Mouse (Mus musculus): ENCODE results near the gene Elob. TPM values are rescaled to one million over a fixed set of nuclear protein-coding genes. Genes with fewer than 3 reads are reported as not detected.

Gene Elob
- polyA plus RNA-seq, 1 experiment from 2014 or later = 1,362 TPM

Small RNAs within 50 kb of the gene (microRNA-seq; reads per million reads assigned to microRNA genes)
- not detected for gene Mir5125

Other genes starting within 250 kb of the Elob start
- gene Zfp13, start 229.6 kb downstream of the Elob start, polyA plus RNA-seq (2015; fragmentation: Nextera tagmentation; extraction: Ambion mirVana) = 24.4 and 28.8 TPM in 2 replicates
- gene Zscan10, start 228.3 kb downstream of the Elob start, polyA plus RNA-seq (2015; fragmentation: Nextera tagmentation; extraction: Ambion mirVana) = not detected in 2 replicates
- 1.9 and 2.3 TPM in 2 replicates for gene Mmp25, start 183.9 kb downstream of the Elob start, polyA plus RNA-seq (2015; fragmentation: Nextera tagmentation; extraction: Ambion mirVana)
- gene Bicdl2, start 168.6 kb downstream of the Elob start, polyA plus RNA-seq (2015; fragmentation: Nextera tagmentation; extraction: Ambion mirVana) = 0.19 TPM in 1 of 2 replicates, not detected in the other
- gene Hcfc1r1, start 155.5 kb downstream of the Elob start, polyA plus RNA-seq (2015; fragmentation: Nextera tagmentation; extraction: Ambion mirVana) = 102 and 132 TPM in 2 replicates
- 51.8 and 51.9 TPM in 2 replicates for gene Thoc6, start 155.3 kb downstream of the Elob start, polyA plus RNA-seq (2015; fragmentation: Nextera tagmentation; extraction: Ambion mirVana)
- 4.7 and 5.4 TPM in 2 replicates for gene Tnfrsf12a, start 151.7 kb downstream of the Elob start, polyA plus RNA-seq (2015; fragmentation: Nextera tagmentation; extraction: Ambion mirVana)
- gene Cldn6, start 149.9 kb downstream of the Elob start, polyA plus RNA-seq (2015; fragmentation: Nextera tagmentation; extraction: Ambion mirVana) = 0.53 and 1.2 TPM in 2 replicates
- gene Cldn9, start 145.1 kb downstream of the Elob start, polyA plus RNA-seq (2015; fragmentation: Nextera tagmentation; extraction: Ambion mirVana) = 1.2 and 1.3 TPM in 2 replicates
- 0.36 and 0.54 TPM in 2 replicates for gene 1520401A03Rik, start 106.4 kb downstream of the Elob start, polyA plus RNA-seq (2015; fragmentation: Nextera tagmentation; extraction: Ambion mirVana)
- gene Pkmyt1, start 102.8 kb downstream of the Elob start, polyA plus RNA-seq (2015; fragmentation: Nextera tagmentation; extraction: Ambion mirVana) = 13.9 and 16.7 TPM in 2 replicates
- 48.3 and 51.5 TPM in 2 replicates for gene Paqr4, start 88.3 kb downstream of the Elob start, polyA plus RNA-seq (2015; fragmentation: Nextera tagmentation; extraction: Ambion mirVana)
- gene Kremen2, start 83.3 kb downstream of the Elob start, polyA plus RNA-seq (2015; fragmentation: Nextera tagmentation; extraction: Ambion mirVana) = 1.5 and 3.0 TPM in 2 replicates
- 213 and 231 TPM in 2 replicates for gene Flywch1, start 57.5 kb downstream of the Elob start, polyA plus RNA-seq (2015; fragmentation: Nextera tagmentation; extraction: Ambion mirVana)
- 60.4 and 66.5 TPM in 2 replicates for gene Flywch2, start 43.1 kb downstream of the Elob start, polyA plus RNA-seq (2015; fragmentation: Nextera tagmentation; extraction: Ambion mirVana)
- gene Srrm2, start 38.6 kb downstream of the Elob start, polyA plus RNA-seq (2015; fragmentation: Nextera tagmentation; extraction: Ambion mirVana) = 535 and 581 TPM in 2 replicates
- not detected in 2 replicates for gene Prss33, start 6.9 kb upstream of the Elob start, polyA plus RNA-seq (2015; fragmentation: Nextera tagmentation; extraction: Ambion mirVana)
- not detected in 2 replicates for gene Prss32, start 14.7 kb upstream of the Elob start, polyA plus RNA-seq (2015; fragmentation: Nextera tagmentation; extraction: Ambion mirVana)
- 0.96 and 1.4 TPM in 2 replicates for gene Prss41, start 15.0 kb upstream of the Elob start, polyA plus RNA-seq (2015; fragmentation: Nextera tagmentation; extraction: Ambion mirVana)
- not detected in 2 replicates for gene Prss21, start 38.9 kb upstream of the Elob start, polyA plus RNA-seq (2015; fragmentation: Nextera tagmentation; extraction: Ambion mirVana)
- gene Dcpp1, start 51.7 kb upstream of the Elob start, polyA plus RNA-seq (2015; fragmentation: Nextera tagmentation; extraction: Ambion mirVana) = not detected in 2 replicates
- not detected in 2 replicates for gene Dcpp2, start 51.7 kb upstream of the Elob start, polyA plus RNA-seq (2015; fragmentation: Nextera tagmentation; extraction: Ambion mirVana)
- not detected in 2 replicates for gene Dcpp3, start 88.3 kb upstream of the Elob start, polyA plus RNA-seq (2015; fragmentation: Nextera tagmentation; extraction: Ambion mirVana)
- not detected in 2 replicates for gene Sbp, start 112.5 kb upstream of the Elob start, polyA plus RNA-seq (2015; fragmentation: Nextera tagmentation; extraction: Ambion mirVana)
- gene Sbpl, start 126.1 kb upstream of the Elob start, polyA plus RNA-seq (2015; fragmentation: Nextera tagmentation; extraction: Ambion mirVana) = not detected in 2 replicates
- not detected in 2 replicates for gene Prss30, start 151.4 kb upstream of the Elob start, polyA plus RNA-seq (2015; fragmentation: Nextera tagmentation; extraction: Ambion mirVana)
- not detected in 2 replicates for gene Prss22, start 169.0 kb upstream of the Elob start, polyA plus RNA-seq (2015; fragmentation: Nextera tagmentation; extraction: Ambion mirVana)
- 0.21 TPM in 1 of 2 replicates, not detected in the other for gene Prss27, start 209.0 kb upstream of the Elob start, polyA plus RNA-seq (2015; fragmentation: Nextera tagmentation; extraction: Ambion mirVana)
- gene Kctd5, start 244.3 kb upstream of the Elob start, polyA plus RNA-seq (2015; fragmentation: Nextera tagmentation; extraction: Ambion mirVana) = 82.6 and 85.4 TPM in 2 replicates

All from neural tube, embryonic 13.5 days (tissue).